Mouse (Mus musculus) limb, embryonic 15.5 days (tissue): ENCODE measurements at regions not wholly inside any gene's neighbourhood (a gene's known extent, or its start where the extent isn't known, plus 50 kb on each side); places are given as distances from the start of the nearest gene placed in this dataset.

ENCODE experiments used
- ATAC-seq: fragments of 200-750 bp; cut with Nextera tagmentation; 2 replicates; pipeline ENCODE4 v1.8.0; 2017; ENCODE audit warnings: low read depth, moderate TSS enrichment; ENCODE audit not compliant: insufficient number of reproducible peaks, low FRiP score, low TSS enrichment
- H3K27ac ChIP-seq: fragments of 300-500 bp; sonication (generic); 2 replicates; pipeline ENCODE4 v1.5.1; 2015; ENCODE audit warnings: moderate library complexity, mild to moderate bottlenecking, inconsistent platforms
- H3K27me3 ChIP-seq: fragments of 300-500 bp; sonication (generic); 2 replicates; pipeline ENCODE4 v1.6.1; 2015; ENCODE audit warnings: inconsistent platforms
- H3K36me3 ChIP-seq: fragments of 300-500 bp; sonication (generic); 2 replicates; pipeline ENCODE4 v1.6.1; 2015; ENCODE audit warnings: inconsistent platforms
- H3K4me1 ChIP-seq: fragments of 300-500 bp; sonication (generic); 2 replicates; pipeline ENCODE4 v1.6.1; 2015; ENCODE audit warnings: inconsistent platforms
- H3K4me2 ChIP-seq: fragments of 300-500 bp; sonication (generic); 2 replicates; pipeline ENCODE4 v1.6.1; 2015; ENCODE audit warnings: mild to moderate bottlenecking, inconsistent platforms
- H3K4me3 ChIP-seq: fragments of 300-500 bp; sonication (generic); 2 replicates; pipeline ENCODE4 v1.5.1; 2015; ENCODE audit warnings: mild to moderate bottlenecking, inconsistent platforms
- H3K9ac ChIP-seq: fragments of 300-500 bp; sonication (generic); 2 replicates; pipeline ENCODE4 v1.6.1; 2015; ENCODE audit warnings: inconsistent platforms
- H3K9me3 ChIP-seq: fragments of 300-500 bp; sonication (generic); 2 replicates; pipeline ENCODE4 v1.6.1; 2016; ENCODE audit warnings: inconsistent platforms
- WGBS: fragments of 180-500 bp; shearing (Covaris S2); methylation state at CpG from one replicate; pipeline ENCODE4 v1.1.7; 2015; 5-methylcytosine and 5-hydroxymethylcytosine counted together

GRCm38 (mm10) chr11:24297763-24298162 lies 219.9 kb downstream of the Bcl11a start:
- no peaks in the 10 kb centered on the region for H3K9me3 ChIP-seq
- no peaks in the 10 kb centered on the region for H3K36me3 ChIP-seq
- ATAC-seq = no peak
- 37% methylated on average over 5 of the region's 5 CpGs for WGBS
- peak overlapping the region; percentile 73 for H3K27ac ChIP-seq
- peaks cover 36% of the 10 kb centered on the region for H3K4me1 ChIP-seq
- H3K27me3 ChIP-seq = no peaks in the 10 kb centered on the region
- H3K4me3 ChIP-seq = no peak overlapping the region
- no peak overlapping the region for H3K4me2 ChIP-seq
- no peak overlapping the region for H3K9ac ChIP-seq

GRCm38 (mm10) chr11:24300351-24300750 lies 222.5 kb downstream of the Bcl11a start:
- H3K4me3 ChIP-seq = no peak overlapping the region
- no peak overlapping the region for H3K4me2 ChIP-seq
- H3K9ac ChIP-seq = no peak overlapping the region
- no peak overlapping the region for H3K27ac ChIP-seq
- H3K4me1 ChIP-seq = peaks cover 34% of the 10 kb centered on the region
- WGBS = 67% methylated on average over 4 of the region's 4 CpGs
- no peak for ATAC-seq
- H3K36me3 ChIP-seq = no peaks in the 10 kb centered on the region
- H3K9me3 ChIP-seq = no peaks in the 10 kb centered on the region
- no peaks in the 10 kb centered on the region for H3K27me3 ChIP-seq

GRCm38 (mm10) chr11:24301201-24301600 lies 223.3 kb downstream of the Bcl11a start:
- Histone ChIP-seq H3K27ac (no peak overlapping the region), H3K4me3 (no peak overlapping the region), H3K9ac (no peak overlapping the region), H3K4me2 (no peak overlapping the region), H3K9me3 (no peaks in the 10 kb centered on the region), H3K36me3 (no peaks in the 10 kb centered on the region), H3K4me1 (peaks cover 38% of the 10 kb centered on the region), H3K27me3 (no peaks in the 10 kb centered on the region)
- WGBS = 58% methylated on average over 3 of the region's 3 CpGs
- no peak for ATAC-seq

- no peaks in the 10 kb centered on the region for H3K9me3 ChIP-seq
- H3K9ac ChIP-seq = no peak overlapping the region
- H3K4me1 ChIP-seq = peaks cover 20% of the 10 kb centered on the region
- H3K27ac ChIP-seq = peak overlapping the region; percentile 57; the same call in 1 of the 2 replicates
- H3K4me2 ChIP-seq = peak overlapping the region; percentile 57
- no peaks in the 10 kb centered on the region for H3K27me3 ChIP-seq
- 1% methylated on average over 17 of the region's 17 CpGs for WGBS
- no peak for ATAC-seq
- H3K4me3 ChIP-seq = peak overlapping the region; percentile 33
- H3K36me3 ChIP-seq = no peaks in the 10 kb centered on the region
Measured at GRCm38 (mm10) chr11:24305145-24305553, 227.3 kb downstream of the Bcl11a start.

- WGBS = 7% methylated on average over 11 of the region's 11 CpGs
- no peaks in the 10 kb centered on the region for H3K27me3 ChIP-seq
- H3K4me2 ChIP-seq = peak overlapping the region; percentile 57
- no peak overlapping the region for H3K9ac ChIP-seq
- no peaks in the 10 kb centered on the region for H3K9me3 ChIP-seq
- peaks cover 17% of the 10 kb centered on the region for H3K4me1 ChIP-seq
- no peak for ATAC-seq
- H3K4me3 ChIP-seq = peak overlapping the region; percentile 33
- H3K36me3 ChIP-seq = no peaks in the 10 kb centered on the region
- no peak overlapping the region for H3K27ac ChIP-seq
Measured at GRCm38 (mm10) chr11:24305691-24306090, 227.8 kb downstream of the Bcl11a start.

GRCm38 (mm10) chr11:24306101-24306500 lies 228.2 kb downstream of the Bcl11a start:
- no peak overlapping the region for H3K27ac ChIP-seq
- H3K4me1 ChIP-seq = peaks cover 17% of the 10 kb centered on the region

GRCm38 (mm10) chr11:24307601-24308252 lies 229.9 kb downstream of the Bcl11a start:
- Histone ChIP-seq H3K27me3 (no peaks in the 10 kb centered on the region), H3K36me3 (no peaks in the 10 kb centered on the region), H3K9ac (no peak overlapping the region), H3K4me1 (peaks cover 17% of the 10 kb centered on the region), H3K4me3 (no peak overlapping the region), H3K4me2 (no peak overlapping the region), H3K9me3 (no peaks in the 10 kb centered on the region), H3K27ac (no peak overlapping the region)
- ATAC-seq = no peak
- WGBS = 65% methylated on average over 6 of the region's 6 CpGs

More at GRCm38 (mm10) chr11:24306101-24306500, 228.2 kb downstream of the Bcl11a start:
- H3K4me2 ChIP-seq = peak overlapping the region; percentile 57
- no peaks in the 10 kb centered on the region for H3K27me3 ChIP-seq
- H3K4me3 ChIP-seq = no peak overlapping the region
- H3K36me3 ChIP-seq = no peaks in the 10 kb centered on the region
- H3K9me3 ChIP-seq = no peaks in the 10 kb centered on the region
- 72% methylated on average over 2 of the region's 2 CpGs for WGBS
- no peak for ATAC-seq
- H3K9ac ChIP-seq = no peak overlapping the region

- Histone ChIP-seq H3K36me3 (no peaks in the 10 kb centered on the region), H3K9ac (no peak overlapping the region), H3K4me1 (peaks cover 17% of the 10 kb centered on the region), H3K27me3 (no peaks in the 10 kb centered on the region), H3K4me2 (no peak overlapping the region), H3K4me3 (no peak overlapping the region), H3K9me3 (no peaks in the 10 kb centered on the region), H3K27ac (no peak overlapping the region)
- 47% methylated on average over 1 of the region's 1 CpGs for WGBS
- ATAC-seq = no peak
Measured at GRCm38 (mm10) chr11:24308253-24308633, 230.4 kb downstream of the Bcl11a start.

- H3K9ac ChIP-seq = no peak overlapping the region
- no peak overlapping the region for H3K27ac ChIP-seq
- 75% methylated on average over 1 of the region's 1 CpGs for WGBS
- H3K4me3 ChIP-seq = no peak overlapping the region
- H3K36me3 ChIP-seq = no peaks in the 10 kb centered on the region
- H3K27me3 ChIP-seq = no peaks in the 10 kb centered on the region
- no peaks in the 10 kb centered on the region for H3K4me1 ChIP-seq
- H3K9me3 ChIP-seq = no peaks in the 10 kb centered on the region
- H3K4me2 ChIP-seq = no peak overlapping the region
- no peak for ATAC-seq
Measured at GRCm38 (mm10) chr11:24314046-24314445, 236.2 kb downstream of the Bcl11a start.

GRCm38 (mm10) chr11:24315582-24315981 lies 237.7 kb downstream of the Bcl11a start:
- H3K9ac ChIP-seq = no peak overlapping the region
- H3K4me3 ChIP-seq = no peak overlapping the region
- H3K27ac ChIP-seq = no peak overlapping the region
- H3K9me3 ChIP-seq = no peaks in the 10 kb centered on the region
- H3K4me1 ChIP-seq = no peaks in the 10 kb centered on the region
- ATAC-seq = no peak
- H3K27me3 ChIP-seq = no peaks in the 10 kb centered on the region
- no peak overlapping the region for H3K4me2 ChIP-seq
- WGBS = 82% methylated on average over 3 of the region's 3 CpGs
- H3K36me3 ChIP-seq = no peaks in the 10 kb centered on the region

GRCm38 (mm10) chr11:24316198-24316597 lies 238.3 kb downstream of the Bcl11a start:
- 70% methylated on average over 4 of the region's 4 CpGs for WGBS
- Histone ChIP-seq H3K9ac (no peak overlapping the region), H3K9me3 (no peaks in the 10 kb centered on the region), H3K4me1 (no peaks in the 10 kb centered on the region), H3K4me2 (no peak overlapping the region), H3K27me3 (no peaks in the 10 kb centered on the region), H3K36me3 (no peaks in the 10 kb centered on the region), H3K27ac (no peak overlapping the region), H3K4me3 (no peak overlapping the region)
- ATAC-seq = no peak

- no peak overlapping the region for H3K4me2 ChIP-seq
- ATAC-seq = no peak
- H3K9ac ChIP-seq = no peak overlapping the region
- H3K27me3 ChIP-seq = no peaks in the 10 kb centered on the region
- no peak overlapping the region for H3K27ac ChIP-seq
- H3K4me1 ChIP-seq = no peaks in the 10 kb centered on the region
- H3K36me3 ChIP-seq = no peaks in the 10 kb centered on the region
- H3K4me3 ChIP-seq = no peak overlapping the region
- no peaks in the 10 kb centered on the region for H3K9me3 ChIP-seq
- 74% methylated on average over 2 of the region's 2 CpGs for WGBS
Measured at GRCm38 (mm10) chr11:24317989-24318735, 240.3 kb downstream of the Bcl11a start.
